Mouse (Mus musculus): ENCODE data around the gene Rufy4. TPM values are rescaled to one million over a fixed set of nuclear protein-coding genes. Genes with fewer than 3 reads are reported as not detected.
A peak's percentile ranks its signal among the peaks of the same experiment; 100 is the strongest.

Rufy4 gene
- polyA plus RNA-seq, 1 experiment from 2014 or later = 0.26 TPM

DNA sequence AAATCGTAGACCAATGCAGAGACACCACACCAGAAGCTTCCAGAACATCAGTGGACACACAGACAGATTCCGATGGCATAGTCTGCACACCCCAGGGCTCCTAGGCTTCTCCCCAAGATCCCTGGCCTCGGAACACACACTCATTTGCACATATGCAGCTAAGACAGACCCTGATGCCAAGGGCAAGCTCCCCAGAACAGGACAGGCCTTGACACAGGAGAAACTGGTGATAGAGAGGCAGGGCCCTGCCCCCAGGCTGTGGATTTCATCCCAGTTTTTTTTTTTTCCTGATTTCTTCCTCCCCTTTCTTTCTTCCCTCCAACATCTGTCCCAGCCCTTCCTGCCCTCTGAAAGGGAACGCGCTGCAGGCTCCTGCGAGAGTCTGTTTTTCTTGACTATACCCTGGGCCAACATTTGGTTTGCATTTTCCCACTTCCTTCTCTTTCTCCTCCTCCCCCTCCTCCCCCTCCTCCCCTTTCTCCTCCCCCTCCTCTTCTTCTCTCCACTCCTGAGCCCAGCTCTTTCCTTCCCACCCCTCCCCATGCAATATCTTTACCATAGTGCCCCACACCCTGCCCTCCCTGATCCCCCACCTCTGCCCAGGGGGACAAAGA is 33.6 kb upstream of the Rufy4 start:
- no peaks in the 10 kb centered on the region for H3K9me3 ChIP-seq
- peak overlapping the region; percentile 84 for H3K4me2 ChIP-seq (replicated peaks)
- 17% methylated on average over 6 of the region's 6 CpGs for WGBS
- no peaks in the 10 kb centered on the region for H3K36me3 ChIP-seq
- H3K27me3 ChIP-seq = 0 out of 2 replicates have a peak, but pooled peaks cover 3% of the 10 kb centered on the region
- H3K9ac ChIP-seq = peak overlapping the region; percentile 68; the same call in 1 of the 2 replicates
- peak overlapping the region; percentile 46 for H3K4me3 ChIP-seq
- H3K27ac ChIP-seq = peak overlapping the region; percentile 99
- H3K4me1 ChIP-seq = peaks cover 58% of the 10 kb centered on the region
- ATAC-seq (ENCODE audit: insufficient number of reproducible peaks, insufficient read depth, low FRiP score, low TSS enrichment) = peak; percentile 42; the same call in 1 of the 2 replicates

DNA sequence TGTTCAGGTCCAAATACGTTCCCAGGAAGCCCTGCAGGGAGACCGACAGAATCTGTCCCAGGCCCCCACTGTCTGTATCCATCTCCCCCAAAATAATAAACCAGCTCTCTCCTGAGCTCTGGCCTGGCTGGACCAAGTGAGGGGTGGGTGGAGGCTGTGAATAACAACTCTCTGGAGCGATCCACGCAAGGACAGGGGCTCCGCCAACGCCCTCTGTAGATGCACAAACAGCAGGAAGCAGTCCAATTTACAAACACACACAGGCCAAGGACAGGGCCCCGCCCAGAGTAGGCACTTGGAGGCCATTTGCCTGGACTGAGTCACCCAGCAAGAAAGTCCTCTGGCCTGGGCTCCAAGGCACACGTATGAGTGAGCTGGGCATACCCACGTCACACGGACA is 33.1 kb upstream of the Rufy4 start:
- H3K27me3 ChIP-seq = 0 out of 2 replicates have a peak, but pooled peaks cover 5% of the 10 kb centered on the region
- no peak overlapping the region for H3K4me3 ChIP-seq
- H3K9me3 ChIP-seq = no peaks in the 10 kb centered on the region
- H3K27ac ChIP-seq = peak overlapping the region; percentile 99
- H3K4me2 ChIP-seq (replicated peaks) = 0 out of 2 replicates have a peak overlapping the region, but pooled peaks have one; percentile 5
- WGBS = 35% methylated on average over 10 of the region's 10 CpGs
- peaks cover 61% of the 10 kb centered on the region for H3K4me1 ChIP-seq
- 0 out of 2 replicates have a peak overlapping the region, but pooled peaks have one; percentile 15 for H3K9ac ChIP-seq
- 0 out of 2 replicates have a peak, but pooled peaks have one; percentile 2 for ATAC-seq (ENCODE audit: insufficient number of reproducible peaks, insufficient read depth, low FRiP score, low TSS enrichment)
- H3K36me3 ChIP-seq = no peaks in the 10 kb centered on the region

DNA sequence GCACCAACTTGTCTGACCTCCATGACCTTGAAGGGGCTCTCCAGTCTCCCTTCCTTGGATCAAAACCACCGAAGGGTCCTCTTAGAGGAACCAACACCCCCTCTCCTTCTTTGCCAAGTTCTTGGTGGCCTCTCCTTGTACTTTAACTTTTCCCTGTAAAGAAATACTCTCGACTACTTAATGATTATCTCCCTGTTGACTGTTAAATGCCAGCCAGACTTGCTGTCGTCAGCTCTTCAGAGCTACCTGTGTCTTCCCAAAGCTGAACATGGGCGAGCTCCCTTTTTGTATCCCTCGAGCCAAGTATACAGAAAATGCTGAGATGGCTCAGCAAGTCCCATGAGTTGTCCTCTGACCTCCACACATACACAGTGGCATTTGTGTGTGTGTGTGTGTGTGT is 31.9 kb upstream of the Rufy4 start:
- Histone ChIP-seq H3K27me3 (0 out of 2 replicates have a peak, but pooled peaks cover 6% of the 10 kb centered on the region), H3K4me1 (peaks cover 70% of the 10 kb centered on the region), H3K9ac (no peak overlapping the region), H3K9me3 (no peaks in the 10 kb centered on the region), H3K27ac (0 out of 2 replicates have a peak overlapping the region, but pooled peaks have one; percentile 99), H3K4me2 (replicated peaks) (no peak overlapping the region), H3K4me3 (no peak overlapping the region), H3K36me3 (no peaks in the 10 kb centered on the region)
- 77% methylated on average over 5 of the region's 5 CpGs for WGBS
- ATAC-seq (ENCODE audit: insufficient number of reproducible peaks, insufficient read depth, low FRiP score, low TSS enrichment) = no peak

DNA sequence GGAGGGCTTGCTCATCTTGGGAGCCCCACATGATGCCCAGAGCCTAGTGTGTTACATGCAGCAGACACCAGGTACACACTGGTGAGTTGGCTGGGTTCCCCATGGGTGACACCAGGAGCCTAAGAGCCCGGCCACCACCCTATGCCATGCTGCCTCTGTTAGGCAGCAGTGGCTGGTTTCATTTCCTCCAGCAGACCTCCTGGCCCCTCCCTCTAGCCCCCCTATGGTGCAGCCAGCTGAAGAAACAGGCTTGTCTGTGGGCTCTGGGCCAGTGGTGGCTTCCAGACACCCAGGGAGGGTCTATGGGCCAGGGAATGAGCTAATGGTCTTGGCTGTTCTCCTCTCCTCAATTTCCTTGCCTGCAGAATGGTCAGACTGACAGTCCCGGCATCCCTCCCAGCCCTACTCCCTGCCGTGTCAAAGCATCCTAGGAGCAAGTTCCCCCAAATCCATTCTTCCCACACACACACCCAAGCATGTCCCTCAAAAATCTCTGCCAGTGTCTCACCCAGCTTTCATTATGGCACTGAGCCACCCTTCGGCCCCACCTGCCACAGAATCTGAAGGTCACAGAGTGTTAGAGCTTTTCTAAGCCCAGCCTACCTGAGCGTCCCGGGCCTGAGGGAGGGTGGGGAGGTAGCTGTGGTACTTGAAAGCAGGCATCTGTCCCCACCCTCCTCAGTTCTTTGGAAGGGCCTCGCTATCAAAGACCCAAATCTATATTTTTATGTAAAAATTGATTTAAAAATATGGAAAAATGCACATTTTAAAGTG is 30.7 kb upstream of the Rufy4 start:
- Histone ChIP-seq H3K4me2 (replicated peaks) (0 out of 2 replicates have a peak overlapping the region, but pooled peaks have one; percentile 0), H3K27me3 (0 out of 2 replicates have a peak, but pooled peaks cover 13% of the 10 kb centered on the region), H3K27ac (no peak overlapping the region), H3K4me1 (peaks cover 74% of the 10 kb centered on the region), H3K9me3 (no peaks in the 10 kb centered on the region), H3K9ac (no peak overlapping the region), H3K4me3 (no peak overlapping the region), H3K36me3 (no peaks in the 10 kb centered on the region)
- ATAC-seq (ENCODE audit: insufficient number of reproducible peaks, insufficient read depth, low FRiP score, low TSS enrichment) = no peak
- 43% methylated on average over 7 of the region's 7 CpGs for WGBS

DNA sequence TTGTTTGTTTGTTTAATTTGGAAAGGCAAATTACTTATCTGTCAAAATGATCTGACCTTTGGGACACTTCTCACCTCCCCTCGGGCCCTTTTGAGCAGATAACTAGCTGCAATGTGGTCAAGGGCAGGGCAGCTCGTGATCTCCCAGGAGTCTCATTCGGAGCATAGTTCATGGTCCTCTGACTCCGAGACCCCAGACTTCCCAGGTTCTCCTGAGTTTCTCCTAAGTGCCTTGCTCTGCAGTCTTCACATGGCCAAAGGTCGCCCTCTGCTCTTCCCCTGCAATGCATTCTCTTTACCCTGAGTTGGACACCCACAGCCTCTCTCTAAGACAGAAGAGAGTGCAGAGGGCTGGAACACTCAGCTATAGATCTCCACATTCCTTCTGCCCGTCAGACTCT is 30.0 kb upstream of the Rufy4 start:
- WGBS = 37% methylated on average over 6 of the region's 6 CpGs
- Histone ChIP-seq H3K27me3 (0 out of 2 replicates have a peak, but pooled peaks cover 16% of the 10 kb centered on the region), H3K36me3 (no peaks in the 10 kb centered on the region), H3K9ac (no peak overlapping the region), H3K27ac (no peak overlapping the region), H3K9me3 (no peaks in the 10 kb centered on the region), H3K4me3 (no peak overlapping the region), H3K4me1 (peaks cover 74% of the 10 kb centered on the region), H3K4me2 (replicated peaks) (no peak overlapping the region)
- ATAC-seq (ENCODE audit: insufficient number of reproducible peaks, insufficient read depth, low FRiP score, low TSS enrichment) = no peak

DNA sequence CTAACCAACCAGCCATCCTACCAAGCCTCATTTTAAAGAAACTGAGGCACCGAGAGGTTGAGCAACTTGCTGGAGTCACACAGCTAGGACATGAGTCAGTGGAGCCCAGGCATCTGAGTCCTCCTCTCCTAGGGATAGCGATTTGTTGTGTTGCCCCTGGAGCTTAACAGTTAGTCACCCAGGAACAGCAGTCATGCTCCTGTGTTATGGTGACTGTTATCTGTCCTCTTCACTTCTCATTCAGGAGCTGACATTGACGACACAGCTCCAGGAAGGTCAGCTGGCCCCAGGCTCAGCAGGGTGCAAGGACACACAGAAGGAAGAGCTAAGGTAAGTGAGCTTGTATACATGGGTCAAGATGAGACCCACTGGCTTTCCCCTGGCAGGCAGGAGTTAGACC is 29.6 kb upstream of the Rufy4 start:
- H3K4me2 ChIP-seq (replicated peaks) = no peak overlapping the region
- no peaks in the 10 kb centered on the region for H3K9me3 ChIP-seq
- no peak overlapping the region for H3K4me3 ChIP-seq
- H3K9ac ChIP-seq = no peak overlapping the region
- no peak for ATAC-seq (ENCODE audit: insufficient number of reproducible peaks, insufficient read depth, low FRiP score, low TSS enrichment)
- 0 out of 2 replicates have a peak, but pooled peaks cover 16% of the 10 kb centered on the region for H3K27me3 ChIP-seq
- no peaks in the 10 kb centered on the region for H3K36me3 ChIP-seq
- H3K27ac ChIP-seq = no peak overlapping the region
- WGBS = 61% methylated on average over 3 of the region's 3 CpGs
- peaks cover 74% of the 10 kb centered on the region for H3K4me1 ChIP-seq

DNA sequence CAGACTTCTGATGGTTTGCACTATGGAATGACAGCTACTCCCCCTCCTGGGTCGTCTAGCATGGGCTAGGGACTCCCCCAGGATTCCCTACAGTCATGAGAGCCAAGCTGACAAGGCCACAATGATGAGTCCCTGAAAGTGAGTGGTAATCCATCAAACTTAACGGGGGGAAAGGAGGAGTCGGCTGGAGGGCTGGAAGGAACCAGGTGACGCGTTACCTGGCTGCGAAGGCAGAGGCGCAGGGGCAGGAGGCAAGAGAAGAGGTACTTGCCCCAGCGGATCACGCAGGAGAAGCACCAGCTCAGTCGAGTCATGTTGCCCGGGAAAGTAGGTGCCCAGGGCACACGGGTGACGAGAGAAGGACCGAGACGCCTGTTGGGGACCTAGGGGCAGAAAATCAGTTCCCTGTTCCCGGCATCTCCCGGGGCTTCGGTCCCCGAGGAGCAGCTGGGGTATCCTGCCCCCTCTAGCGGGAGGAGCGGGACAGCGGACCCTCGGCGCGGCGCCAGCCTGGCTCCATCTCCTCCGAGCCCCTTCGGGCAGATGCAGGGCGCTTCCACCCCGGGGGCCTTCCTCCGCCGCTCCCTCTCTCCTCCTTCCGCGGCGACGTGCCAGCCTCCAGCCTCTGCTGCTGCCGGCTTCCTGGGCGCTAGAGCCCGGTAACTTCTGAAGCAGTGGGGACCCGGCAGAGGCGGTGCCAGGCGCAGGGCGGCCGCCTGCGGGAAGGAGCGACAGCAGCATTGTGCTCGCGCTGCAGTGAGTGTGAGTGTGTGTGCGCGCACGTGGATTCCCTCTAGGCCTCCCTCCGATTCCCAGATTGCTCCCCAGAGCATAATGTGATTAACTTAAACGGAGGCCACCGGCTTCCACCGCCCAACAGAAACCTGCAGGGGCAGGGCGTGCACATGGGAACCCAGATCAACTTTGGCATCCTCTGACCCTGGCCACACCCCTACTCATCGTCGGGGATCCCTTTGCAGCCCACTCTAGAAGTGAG is 27.0 kb upstream of the Rufy4 start:
- Histone ChIP-seq H3K9me3 (no peaks in the 10 kb centered on the region), H3K36me3 (no peaks in the 10 kb centered on the region), H3K4me1 (peaks cover 59% of the 10 kb centered on the region), H3K4me2 (replicated peaks) (peak overlapping the region; percentile 95), H3K27ac (peak overlapping the region; percentile 88), H3K4me3 (peak overlapping the region; percentile 55), H3K9ac (peak overlapping the region; percentile 80), H3K27me3 (0 out of 2 replicates have a peak, but pooled peaks cover 16% of the 10 kb centered on the region)
- ATAC-seq (ENCODE audit: insufficient number of reproducible peaks, insufficient read depth, low FRiP score, low TSS enrichment) = peak; percentile 54; the same call in 1 of the 2 replicates
- WGBS = under 1% methylated on average over 58 of the region's 58 CpGs

DNA sequence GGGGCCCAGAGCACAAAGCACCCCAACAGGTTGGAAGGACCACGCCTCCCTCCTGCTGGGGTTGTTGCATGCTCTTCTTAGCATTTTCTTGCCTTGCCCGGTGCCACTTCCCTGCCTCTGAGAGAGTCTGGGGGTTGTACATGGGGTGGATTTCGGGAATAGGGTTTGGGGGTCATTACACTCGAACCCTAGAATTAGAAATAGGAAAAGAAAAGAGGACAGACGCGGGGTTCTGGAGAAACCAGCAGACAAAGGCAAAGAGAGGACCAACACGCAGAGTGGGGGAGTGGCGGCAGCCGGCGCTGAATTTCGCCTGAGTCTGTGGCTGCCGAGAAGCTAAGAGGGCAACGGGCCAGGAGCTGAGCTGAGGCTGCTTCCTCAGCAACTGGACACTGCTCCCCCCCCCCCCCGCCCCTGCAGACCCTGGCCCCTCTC is 26.3 kb upstream of the Rufy4 start:
- peaks cover 66% of the 10 kb centered on the region for H3K4me1 ChIP-seq

DNA sequence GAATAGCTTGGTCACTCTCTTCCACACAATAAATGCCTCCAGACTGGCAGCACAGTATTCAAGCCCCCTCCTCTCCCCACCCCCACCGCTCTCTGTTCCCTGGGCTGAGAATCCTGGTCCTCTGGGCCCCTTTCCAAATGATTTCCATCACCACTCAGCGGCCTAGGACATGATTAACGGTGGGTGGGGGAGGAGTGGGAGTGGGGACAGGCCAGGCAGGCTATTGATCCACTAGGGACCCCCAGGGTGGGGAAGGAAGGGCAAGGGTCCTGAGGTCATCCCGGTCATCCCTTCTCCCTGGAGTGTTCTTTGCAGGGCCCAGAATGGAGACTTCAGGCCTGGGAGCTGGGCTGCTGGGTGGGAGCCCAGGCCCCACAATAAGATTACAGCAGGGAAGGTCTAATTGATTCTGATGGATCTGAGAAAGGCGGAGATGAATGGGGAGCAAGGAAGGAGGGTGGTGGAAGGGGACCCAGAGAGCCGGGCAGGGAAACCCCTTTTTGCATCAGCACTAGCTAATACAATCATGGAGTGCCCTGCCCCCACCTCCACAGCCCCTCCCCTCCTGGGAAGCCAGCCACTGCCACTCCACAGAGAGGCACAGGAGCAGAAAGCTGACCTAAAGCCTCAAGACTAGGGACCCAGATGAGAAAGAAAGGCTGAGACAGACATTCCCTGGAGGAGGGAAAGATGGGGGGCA is 21.5 kb upstream of the Rufy4 start:
- Histone ChIP-seq H3K4me3 (no peak overlapping the region), H3K36me3 (no peaks in the 10 kb centered on the region), H3K27me3 (0 out of 2 replicates have a peak, but pooled peaks cover 6% of the 10 kb centered on the region), H3K27ac (peak overlapping the region; percentile 58), H3K4me2 (replicated peaks) (no peak overlapping the region), H3K9ac (no peak overlapping the region), H3K9me3 (no peaks in the 10 kb centered on the region), H3K4me1 (peaks cover 42% of the 10 kb centered on the region)
- WGBS = 12% methylated on average over 6 of the region's 6 CpGs
- ATAC-seq (ENCODE audit: insufficient number of reproducible peaks, insufficient read depth, low FRiP score, low TSS enrichment) = 0 out of 2 replicates have a peak, but pooled peaks have one; percentile 17

More for the DNA sequence above, 26.3 kb upstream of the Rufy4 start:
- Histone ChIP-seq H3K9ac (peak overlapping the region; percentile 80), H3K4me3 (peak overlapping the region; percentile 55), H3K4me2 (replicated peaks) (peak overlapping the region; percentile 95), H3K36me3 (no peaks in the 10 kb centered on the region), H3K9me3 (no peaks in the 10 kb centered on the region), H3K27ac (peak overlapping the region; percentile 88), H3K27me3 (0 out of 2 replicates have a peak, but pooled peaks cover 16% of the 10 kb centered on the region)
- no peak for ATAC-seq (ENCODE audit: insufficient number of reproducible peaks, insufficient read depth, low FRiP score, low TSS enrichment)
- WGBS = under 1% methylated on average over 13 of the region's 14 CpGs

DNA sequence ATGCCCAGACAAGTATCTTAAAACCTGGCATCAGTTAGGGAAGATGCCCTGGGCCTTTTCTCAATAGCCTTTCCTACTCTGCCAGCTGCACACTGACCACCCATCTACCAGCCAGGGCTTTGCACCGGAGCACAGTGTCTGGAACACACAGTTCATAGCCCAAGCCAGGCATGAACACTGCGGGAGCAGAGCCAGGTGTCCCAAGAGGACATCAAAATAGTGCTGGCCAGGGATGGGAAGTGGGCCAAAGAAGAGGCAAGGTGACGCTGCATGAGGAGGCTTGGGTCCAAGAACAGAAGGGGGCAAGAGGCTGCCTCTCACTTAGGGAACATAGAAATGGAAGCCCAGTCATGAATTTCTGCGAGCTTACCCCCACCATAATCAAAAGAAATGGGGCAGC is 19.7 kb upstream of the Rufy4 start:
- H3K27ac ChIP-seq = no peak overlapping the region
- 89% methylated on average over 4 of the region's 4 CpGs for WGBS
- H3K9ac ChIP-seq = no peak overlapping the region
- H3K4me3 ChIP-seq = no peak overlapping the region
- H3K27me3 ChIP-seq = no peaks in the 10 kb centered on the region
- ATAC-seq (ENCODE audit: insufficient number of reproducible peaks, insufficient read depth, low FRiP score, low TSS enrichment) = no peak
- H3K9me3 ChIP-seq = no peaks in the 10 kb centered on the region
- no peaks in the 10 kb centered on the region for H3K36me3 ChIP-seq
- H3K4me2 ChIP-seq (replicated peaks) = no peak overlapping the region
- peaks cover 28% of the 10 kb centered on the region for H3K4me1 ChIP-seq
